Mouse (Mus musculus) MN1 (cell line): ENCODE results near the gene Cbfb.
A peak's percentile ranks its signal among the peaks of the same experiment; 100 is the strongest.

Experiments
- DNase-seq: peaks from one replicate; pipeline ENCODE4 v3.0.0-alpha.2; 2016; ENCODE audit warnings: low spot score

The Cbfb gene

GRCm38 (mm10) chr8:105252680-105253537 is 82.4 kb downstream of the Cbfb start:
- no peak for DNase-seq

GRCm38 (mm10) chr8:105253766-105254151 is 83.3 kb downstream of the Cbfb start:
- no peak for DNase-seq

GRCm38 (mm10) chr8:105254152-105254965 is 83.9 kb downstream of the Cbfb start:
- peak; percentile 95 for DNase-seq

GRCm38 (mm10) chr8:105254966-105255350 is 84.5 kb downstream of the Cbfb start, which contains the start of gene B3gnt9:
Gene B3gnt9, minus strand, starts transcription at chr8:105255153.
- DNase-seq: peak; percentile 81

DNA sequence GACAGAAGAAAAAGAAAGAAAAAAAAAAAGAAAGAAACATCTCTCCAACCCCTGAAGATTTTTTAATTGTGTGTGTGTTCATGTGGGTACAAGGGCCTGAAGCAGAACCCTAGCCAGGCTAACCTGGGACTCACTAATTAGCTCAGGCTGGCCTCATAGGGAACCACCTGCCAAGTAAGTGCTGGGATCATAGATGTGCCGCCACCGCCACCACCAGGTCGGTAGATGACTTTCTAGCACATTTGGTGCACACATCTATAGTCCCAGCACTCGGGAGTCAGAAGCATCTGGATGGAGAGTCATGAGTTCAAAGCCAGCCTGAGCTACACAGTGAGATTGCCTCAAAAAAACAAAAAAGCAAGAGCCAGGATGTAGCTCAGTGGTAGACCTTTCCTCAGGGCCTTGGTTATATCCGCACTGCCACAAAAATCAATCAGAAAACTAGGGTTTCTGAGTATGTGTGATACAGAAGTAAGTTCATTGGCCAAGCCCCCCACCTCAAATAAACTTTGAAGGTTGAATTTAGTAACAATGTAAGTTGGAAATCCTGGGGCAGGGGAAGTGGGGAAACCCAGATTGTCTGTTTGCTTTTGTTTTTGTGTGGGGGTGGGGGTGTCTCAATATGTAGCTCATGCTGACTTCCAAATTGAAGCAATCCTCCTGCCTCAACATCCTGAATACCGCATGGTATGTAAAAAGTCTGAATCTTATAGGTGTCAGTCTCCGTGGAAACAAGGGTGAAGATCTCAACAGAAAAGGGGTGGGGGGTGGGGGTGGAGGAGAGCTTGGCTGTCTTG is 87.0 kb downstream of the Cbfb start:
- no peak for DNase-seq

DNA sequence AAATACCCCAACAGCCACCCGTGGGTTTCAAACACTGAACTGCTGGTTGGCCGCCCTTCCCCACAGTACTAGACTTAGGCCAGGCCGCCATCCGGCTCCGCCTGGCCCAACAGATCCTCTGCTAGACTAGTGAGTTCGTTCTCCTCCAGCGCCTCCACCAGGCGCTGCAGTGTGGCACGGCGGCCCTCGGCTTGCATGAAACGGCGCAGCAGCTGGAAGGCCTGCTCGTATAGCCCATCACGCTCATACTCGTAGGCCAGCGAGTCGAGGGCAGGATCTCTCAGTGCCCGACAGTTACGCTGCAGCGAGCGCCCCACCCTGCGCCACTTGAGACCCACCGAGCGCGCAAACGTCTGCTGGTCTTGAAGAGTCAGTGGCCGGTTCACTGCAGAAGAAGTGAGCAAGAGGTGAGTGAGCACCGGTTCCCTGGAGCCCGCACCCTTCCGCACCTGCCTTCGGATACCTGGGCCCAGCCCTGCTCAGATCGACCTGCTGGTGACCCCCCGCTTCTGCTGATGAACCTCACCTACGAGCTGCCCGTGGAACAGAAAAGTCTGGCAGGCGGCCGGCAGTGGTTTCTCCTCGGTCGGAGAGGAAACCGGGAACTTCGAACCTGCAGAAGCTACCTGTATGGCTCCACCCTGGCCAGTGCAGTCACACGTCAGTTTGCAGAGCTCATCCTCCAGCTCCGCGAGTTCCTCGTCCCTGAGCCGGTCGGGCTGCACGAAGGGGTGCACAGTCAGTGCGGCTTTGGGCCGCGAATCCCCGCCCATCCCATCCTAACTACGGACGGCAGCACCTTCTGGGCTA is 88.6 kb downstream of the Cbfb start:
- DNase-seq: no peak

DNA sequence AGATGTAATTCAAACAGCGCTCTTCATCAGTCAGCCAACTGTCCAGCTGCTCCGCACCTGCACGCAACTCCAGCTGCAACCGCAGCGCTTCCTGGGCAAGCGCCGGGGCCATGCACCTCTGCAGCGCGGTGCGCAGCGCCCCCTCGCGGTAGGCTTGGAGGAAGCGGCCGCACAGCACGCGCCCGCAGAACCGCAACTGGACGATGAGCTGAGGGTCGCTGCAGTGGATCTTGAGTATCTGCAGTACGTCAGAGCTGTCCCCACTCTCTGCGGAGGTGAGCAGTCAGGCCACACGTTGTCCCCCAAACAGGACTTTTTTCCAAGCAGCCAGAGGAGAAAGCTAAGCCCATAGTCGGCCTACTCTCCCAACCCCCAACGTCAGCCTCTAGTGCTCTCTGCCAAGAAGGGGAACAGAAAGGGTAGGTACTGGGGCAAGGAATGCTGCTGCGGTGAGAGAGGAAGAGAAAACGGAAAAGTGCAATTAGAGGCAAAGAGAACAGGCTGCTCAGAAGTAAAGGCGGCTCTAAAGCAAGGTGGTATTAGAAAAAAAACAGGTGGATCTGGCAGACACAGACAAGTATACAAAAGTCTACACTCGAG is 89.3 kb downstream of the Cbfb start:
- no peak for DNase-seq

DNA sequence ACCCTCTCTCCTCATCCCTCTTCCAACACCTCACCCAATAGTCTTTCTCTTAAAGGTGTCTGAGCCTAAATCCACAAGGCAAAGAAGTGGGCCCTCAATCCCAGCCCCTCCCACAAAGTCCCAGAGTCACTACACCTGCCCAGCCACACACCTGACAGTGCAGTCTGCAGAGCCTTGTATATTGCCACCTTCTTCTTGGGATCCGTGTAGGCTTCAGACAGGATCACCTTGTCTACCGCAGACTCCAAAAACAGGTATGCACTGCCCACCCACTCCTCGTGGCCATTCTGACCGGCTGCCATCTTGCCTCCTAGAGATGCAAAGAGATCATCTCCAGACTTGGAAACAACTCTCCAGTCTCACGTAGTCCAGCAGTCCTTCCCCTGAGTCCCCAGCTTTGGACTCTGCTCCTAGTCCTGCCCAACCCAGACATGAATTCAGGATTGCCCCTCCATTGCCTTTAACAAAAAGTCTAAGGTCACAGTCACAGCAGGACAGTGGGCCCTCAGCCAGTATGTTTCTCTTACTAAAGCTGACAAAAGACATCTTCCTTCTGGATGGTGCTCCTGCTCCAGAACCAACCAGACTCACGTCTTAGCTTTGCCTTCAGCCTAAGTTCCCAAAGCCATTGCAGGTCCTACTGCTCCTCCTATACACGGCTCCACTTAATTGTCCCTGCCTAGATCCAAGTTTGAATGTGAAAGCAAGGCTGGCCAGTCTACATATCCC is 90.1 kb downstream of the Cbfb start:
- DNase-seq: no peak

DNA sequence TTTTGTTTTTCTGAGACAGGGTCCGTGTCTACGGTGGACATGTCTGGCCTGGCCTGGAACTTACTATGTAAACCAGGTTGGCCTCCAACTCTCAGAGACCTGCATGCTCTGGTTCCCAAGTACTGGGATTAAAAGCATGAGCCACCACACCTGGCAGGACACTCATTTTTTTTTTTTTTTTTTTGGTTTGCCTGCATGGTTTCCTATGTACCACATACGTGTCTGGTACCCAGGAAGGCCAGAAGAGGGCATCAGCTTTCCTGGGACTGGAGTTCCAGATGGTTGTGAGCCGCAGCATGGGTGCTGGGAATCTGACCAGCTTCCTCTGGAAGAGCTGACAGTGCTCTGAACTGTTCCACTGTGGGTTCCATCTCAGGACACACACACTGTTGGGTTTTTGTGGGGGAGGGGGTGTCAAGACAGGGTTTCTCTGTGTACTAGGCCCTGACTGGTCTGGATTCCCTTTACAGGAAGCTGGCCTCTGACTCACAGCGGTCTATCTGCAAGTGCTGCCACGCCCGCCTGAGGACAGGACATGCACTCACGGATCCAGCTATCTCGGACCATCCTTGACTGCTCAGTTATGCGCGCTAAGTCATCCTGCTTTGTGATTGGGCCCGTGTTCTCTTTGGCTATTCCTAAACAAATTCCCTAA is 91.0 kb downstream of the Cbfb start:
- DNase-seq: no peak

- DNase-seq: no peak
These were observed 92.9 kb downstream of the Cbfb start for GRCm38 (mm10) chr8:105263244-105263912.

DNA sequence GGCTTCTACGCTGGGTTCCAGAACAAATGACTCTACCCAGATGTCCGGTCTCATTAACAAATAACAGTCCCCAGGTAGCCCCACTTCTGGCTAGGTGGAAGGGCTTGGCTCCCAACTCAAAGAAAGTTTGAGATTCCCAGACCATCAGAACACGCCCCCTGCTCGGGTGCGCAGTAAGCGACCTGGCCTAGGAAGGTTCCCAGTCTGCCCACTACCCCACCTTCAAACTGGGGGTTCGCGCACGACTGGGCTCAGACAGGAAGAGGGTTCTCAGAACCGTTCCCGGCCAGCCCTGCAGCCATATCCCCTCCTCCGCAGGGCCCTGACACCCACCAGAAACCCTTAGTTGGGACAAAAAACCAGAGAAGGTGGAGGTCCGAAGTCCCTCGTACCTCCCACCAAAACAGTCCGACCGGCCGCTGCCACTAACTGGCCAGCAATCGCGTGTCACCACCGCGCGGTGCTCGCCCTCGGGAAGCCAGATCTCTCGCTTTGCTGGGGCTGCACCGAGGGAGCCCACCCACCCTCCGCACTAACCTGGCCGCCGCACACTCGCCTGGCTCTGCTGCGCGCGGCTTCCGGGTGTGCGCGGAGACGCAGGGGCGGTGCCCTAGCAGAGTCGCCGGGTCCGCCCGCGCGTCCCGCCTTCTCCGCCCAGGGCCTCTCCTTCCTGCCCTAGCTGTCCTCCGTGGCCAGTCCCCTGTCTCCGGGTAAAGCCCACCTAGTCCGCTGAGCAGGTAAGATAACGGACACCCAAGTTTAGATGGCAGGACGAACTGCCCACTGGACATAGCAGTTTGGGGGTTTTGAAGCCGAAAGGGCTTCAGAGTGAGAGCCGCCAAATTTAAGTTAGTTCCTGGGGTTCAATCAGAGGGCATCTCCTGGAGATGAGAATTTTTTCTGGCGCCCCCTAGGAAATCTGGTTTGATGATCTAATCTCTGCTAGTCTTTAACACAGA is 93.8 kb downstream of the Cbfb start, which contains the start of the genes Tradd and Fbxl8:
Tradd (minus strand) TSS at position 586 of the 959 bp plus-strand sequence.
Fbxl8 (plus strand) TSS at position 625 of the 959 bp plus-strand sequence.
- peak; percentile 72 for DNase-seq

DNA sequence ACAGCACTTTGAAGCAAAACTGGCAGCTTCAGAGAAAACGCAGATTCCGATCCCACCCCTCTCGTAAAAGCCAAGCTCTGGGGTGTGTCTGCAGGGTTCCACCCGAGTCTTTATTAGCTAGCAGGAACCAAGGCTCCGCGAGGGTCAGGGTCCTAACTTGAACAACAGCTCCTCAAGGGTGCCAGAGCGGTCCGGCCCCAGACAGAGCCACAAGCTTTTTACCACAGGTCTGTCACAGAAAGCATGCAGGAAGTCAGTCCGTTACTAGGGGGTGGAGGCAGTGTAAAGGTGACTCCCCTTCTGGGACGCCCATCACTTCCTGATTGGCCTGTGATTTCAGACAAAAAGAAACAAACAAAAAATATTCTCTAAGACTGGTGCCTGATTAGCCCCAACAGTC is 94.7 kb downstream of the Cbfb start:
- DNase-seq: peak; percentile 50

DNA sequence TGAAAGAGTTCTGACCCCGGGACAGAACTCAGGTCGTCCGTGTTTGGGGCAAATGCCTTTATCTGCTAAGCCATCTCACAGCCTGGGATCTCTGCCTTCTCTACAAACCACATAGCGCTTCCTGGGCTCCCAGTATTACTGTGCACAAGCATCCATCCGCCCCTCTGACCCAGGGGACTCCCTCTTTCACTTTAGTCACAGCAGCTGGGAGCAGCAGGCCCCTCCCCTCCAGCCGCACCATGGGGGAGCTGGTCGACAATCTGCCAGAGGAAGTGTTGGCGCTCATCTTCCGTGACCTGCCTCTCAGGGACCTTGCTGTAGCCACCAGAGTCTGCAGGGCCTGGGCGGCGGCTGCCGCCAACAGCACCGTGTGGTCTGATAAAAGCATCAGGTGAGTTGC is 96.3 kb downstream of the Cbfb start:
- DNase-seq: no peak
